Mouse (Mus musculus) E14TG2a.4 (cell line): ENCODE data around the gene Pagr1a.

Source experiments
- CTCF ChIP-seq: conservative IDR thresholded peaks from 2 replicates; pipeline ENCODE4 v1.5.1; 2014; ENCODE audit warnings: low read length
- NANOG ChIP-seq: IDR thresholded peaks from 2 replicates; pipeline ENCODE4 v1.6.1; 2014; ENCODE audit warnings: borderline replicate concordance, low read length, mixed read lengths
- POU5F1 ChIP-seq: IDR thresholded peaks from 2 replicates; pipeline ENCODE4 v1.6.1; 2014; ENCODE audit warnings: low read length, borderline replicate concordance

DNA sequence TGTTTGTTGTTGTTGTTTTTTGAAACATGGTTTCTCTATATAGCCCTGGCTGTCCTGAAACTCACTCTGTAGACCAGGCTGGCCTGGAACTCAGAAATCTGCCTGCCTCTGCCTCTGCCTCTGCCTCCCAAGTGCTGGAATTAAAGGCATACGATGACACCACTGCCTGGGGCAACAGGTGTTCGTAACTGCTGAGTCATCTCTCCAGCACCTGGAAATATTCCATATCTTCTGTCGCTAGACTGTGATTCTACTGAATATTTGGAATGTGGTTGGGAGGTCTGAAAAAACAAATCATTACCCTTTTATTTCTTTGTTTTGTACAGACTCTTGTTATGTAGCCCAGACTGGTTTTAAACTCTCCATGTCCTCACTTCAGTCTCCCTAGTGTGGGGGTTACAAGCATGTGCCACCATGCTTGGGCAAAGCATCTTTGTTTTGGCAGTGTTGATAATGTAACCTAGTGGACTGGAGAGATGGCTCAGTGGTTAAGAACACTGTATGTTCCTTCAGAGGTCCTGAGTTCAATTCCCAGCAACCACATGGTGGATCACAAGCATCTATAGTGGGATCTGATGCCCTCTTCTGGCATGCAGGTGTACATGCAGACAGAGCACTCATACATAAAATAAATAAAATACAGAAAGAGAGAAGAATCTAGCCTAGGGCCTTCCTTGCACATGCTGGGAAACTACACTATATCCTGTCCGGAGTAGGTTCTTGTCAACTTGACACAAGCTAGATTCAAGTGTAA, 12.9 kb downstream of the Pagr1a start:
- TF ChIP-seq CTCF (peak; percentile 47), POU5F1 (no peak), NANOG (no peak)
